Mouse (Mus musculus): ENCODE data around the gene Tmem132d.

Gene Tmem132d

DNA sequence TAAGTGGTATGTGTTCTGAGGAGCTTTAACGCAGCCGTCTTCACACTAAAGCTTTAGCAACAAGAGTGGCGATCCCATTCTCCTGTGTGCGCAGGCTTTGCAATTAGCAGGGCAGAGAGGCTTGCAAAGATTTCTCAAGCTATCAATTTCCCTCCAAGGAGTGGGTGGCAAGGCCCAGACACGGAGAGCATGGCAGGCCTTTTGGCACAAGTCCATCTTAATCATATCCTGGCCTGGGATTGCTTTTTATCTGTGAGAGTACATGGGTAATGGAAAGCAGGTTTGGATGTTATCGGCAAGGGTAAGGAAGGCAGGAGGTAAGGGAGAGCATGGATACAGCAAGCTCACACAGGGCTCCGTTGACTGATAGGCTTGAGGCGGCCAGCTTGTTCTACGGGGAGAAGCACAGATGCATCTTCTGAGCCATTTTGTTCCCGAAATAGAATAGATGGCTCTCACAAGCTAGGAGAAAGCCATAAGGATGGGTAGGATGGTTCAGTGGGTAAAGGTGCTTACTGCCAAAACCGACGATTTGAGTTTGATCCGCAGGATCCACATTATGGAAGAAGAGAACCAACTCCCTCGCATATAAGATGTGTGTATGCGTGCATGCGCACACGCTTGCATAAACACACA is 228.1 kb downstream of the Tmem132d start:
- no peak for DNase-seq

DNA sequence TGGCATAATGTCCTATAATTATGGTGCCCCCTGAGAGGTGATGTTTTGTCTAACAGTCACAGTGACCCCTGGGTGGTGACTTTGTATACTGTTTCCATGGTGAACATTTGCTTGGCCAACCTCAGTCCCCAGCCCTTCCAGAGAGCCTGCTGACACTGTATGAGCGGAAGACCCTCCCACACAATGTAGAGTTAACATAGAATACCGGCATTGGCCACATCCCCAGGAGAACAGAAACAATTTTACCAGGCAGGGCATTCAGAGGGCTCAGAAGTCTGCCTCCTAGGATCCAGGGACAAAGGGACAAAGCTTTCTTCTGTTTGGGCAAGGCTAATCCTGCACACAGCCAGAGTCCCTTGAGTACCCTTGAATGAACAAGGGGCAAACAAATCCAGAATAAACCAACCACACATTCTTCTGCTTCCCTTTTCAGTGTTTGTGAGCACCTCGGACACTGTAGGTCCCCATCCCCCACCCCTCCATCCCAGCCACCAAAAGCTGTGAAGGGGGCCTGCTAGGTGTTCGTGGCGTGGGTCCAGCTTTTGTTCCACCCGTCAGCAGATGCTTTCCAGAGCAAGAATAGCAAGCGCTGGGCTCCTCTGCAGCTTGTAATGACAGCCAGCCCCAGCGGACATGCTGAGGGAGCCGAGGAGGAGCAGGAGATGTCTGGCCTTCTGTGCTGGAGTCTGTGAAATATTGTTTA is 228.8 kb downstream of the Tmem132d start:
- DNase-seq = no peak

GRCm38 (mm10) chr5:128194106-128194505 is 238.8 kb downstream of the Tmem132d start:
- DNase-seq = no peak

GRCm38 (mm10) chr5:128192485-128193055 is 240.3 kb downstream of the Tmem132d start:
- no peak for DNase-seq

DNA sequence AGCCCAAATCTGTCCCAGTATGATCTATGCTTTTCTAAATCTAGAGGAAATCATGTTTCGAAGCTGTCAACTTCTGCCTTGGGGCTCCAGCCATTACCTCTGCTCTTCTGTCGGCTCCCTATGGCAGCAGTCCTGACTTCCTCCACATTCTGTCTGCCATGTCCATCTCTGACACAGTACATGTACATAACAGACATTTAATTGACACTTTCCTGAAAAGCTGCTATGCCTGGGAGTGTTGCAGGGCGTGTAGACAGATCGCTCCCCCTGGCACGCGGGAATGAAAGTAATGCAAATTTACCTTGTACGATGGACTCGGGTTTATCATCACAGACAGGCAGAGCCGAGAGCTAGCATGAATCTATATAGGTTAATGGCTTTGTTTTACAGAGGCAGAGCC is 241.2 kb downstream of the Tmem132d start:
- no peak for DNase-seq

GRCm38 (mm10) chr5:128190243-128190820 is 242.5 kb downstream of the Tmem132d start:
- DNase-seq = no peak

DNA sequence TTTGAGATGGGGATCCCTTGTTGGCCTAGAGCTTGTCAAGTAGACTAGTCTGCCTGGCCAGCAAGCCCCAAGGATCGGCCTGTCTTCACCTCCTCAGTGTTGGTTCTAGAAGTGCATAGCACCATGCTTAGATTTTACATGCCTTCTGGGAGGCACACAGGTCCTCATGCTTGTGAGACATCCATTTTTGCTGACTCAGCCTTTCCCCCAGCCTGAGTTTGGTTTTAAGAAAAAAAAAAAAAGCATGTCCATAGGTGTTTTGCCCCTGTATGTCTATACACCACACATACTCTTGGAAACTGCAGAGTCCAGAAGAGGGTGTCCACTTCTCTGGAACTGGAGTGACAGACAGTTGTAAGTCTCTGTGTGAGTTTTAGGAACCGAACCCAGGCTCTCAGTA is 256.6 kb downstream of the Tmem132d start:
- no peak for DNase-seq

DNA sequence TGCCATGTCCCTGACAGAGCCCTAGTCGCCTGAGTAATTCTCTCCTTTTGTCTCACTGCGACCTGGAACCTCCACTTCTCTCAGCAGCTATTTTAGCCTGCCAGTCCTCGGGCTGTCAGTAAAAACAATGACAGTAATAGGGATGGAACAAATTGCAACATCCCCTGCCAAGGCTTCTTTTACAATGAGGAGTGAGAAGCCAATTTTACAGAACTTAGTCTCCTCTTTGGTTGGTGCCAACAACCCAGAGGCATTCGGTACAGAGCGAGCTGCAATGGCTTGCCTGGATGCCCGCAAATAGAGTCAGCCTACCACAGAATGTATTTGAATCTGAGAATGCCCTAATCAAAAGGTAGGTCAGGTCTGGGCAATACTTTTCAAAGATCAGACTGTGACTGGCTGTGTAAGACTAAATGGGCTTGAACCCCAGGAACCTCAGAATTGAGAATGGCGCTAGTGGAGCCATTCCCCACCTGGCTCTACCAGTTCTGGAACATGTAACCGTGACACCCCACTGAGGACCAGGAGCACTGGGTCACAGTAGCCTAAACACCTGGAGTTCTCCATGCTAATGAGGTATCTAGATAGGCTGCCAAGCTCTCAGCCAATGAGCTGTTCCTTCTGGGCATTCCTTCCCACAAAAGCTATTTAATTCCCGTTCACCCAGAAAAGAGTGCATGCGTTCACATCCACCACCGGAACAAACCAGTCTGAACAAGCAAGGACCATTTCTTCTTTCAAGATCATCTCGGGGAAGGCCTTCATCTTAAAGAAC is 273.8 kb downstream of the Tmem132d start:
- DNase-seq = no peak

DNA sequence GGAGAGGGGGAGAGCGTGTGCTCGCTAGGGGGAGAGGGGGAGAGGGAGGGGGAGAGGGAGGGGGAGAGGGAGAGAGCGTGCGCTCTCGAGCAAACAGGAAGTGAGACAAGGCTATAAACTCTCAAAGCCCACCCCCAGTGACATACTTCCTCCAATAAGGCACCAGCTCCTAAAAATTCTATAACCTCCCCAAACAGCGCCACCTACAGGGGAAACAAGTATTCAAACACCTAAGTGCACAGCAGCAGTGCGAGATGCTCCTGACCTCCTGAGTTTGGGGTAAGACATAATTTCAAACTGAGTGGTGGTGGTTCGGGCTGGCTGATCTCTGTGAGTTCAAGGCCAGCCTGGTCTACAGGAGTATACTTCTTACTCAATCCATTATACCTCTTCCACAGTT is 281.4 kb downstream of the Tmem132d start:
- DNase-seq = no peak

DNA sequence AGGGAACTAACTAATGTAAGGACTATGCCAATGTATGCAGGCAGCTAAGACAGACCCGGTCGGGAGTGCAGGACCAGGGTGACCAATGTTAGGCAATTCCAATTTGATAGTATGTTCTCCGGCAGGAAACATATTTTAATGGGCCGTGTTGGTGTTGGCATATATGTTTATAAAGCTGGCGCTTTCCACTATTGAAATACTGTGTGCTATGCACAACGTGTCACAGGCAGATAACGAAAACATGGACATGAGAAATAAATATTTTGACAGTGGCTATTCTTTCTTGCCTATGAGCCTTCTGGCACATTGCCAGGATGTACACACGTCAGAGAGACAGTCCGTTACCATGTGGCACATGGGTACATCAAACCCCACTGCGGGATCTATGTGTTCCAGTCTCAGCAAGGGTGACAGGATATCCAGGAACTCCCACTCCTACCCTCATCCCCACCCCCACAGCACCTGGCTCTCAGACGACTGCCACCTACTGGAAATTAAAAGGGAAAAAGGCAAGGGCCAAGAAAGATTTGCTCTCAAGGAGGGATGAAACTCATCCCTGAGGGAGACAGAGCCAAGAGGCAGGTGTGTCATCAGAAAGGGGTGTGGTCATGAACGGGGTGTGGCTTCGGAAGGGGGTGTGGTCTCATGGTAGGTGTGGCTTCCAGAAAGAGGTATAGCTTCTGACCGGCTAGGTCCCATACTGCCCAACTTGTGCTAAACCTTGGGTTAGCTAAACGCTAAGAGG is 285.8 kb downstream of the Tmem132d start:
- no peak for DNase-seq

DNA sequence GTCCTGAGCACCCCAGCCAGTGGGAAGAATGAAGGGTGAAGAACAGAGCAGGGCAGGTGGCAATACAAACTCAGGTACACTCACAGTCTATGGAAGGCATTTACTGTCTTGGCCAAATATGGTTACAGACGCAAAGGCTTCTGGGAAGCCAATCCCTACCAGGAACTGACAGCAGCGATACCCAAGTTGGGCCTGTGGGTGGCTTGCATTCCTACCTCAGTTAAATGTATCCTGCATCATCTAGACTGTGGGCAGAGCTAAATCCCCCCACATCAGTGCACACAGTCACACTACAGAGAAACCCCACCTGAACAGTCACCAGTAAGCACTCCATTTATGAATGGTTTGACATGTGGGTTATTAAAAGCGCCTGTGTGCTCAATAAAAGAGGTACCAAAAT is 288.1 kb downstream of the Tmem132d start:
- no peak for DNase-seq

DNA sequence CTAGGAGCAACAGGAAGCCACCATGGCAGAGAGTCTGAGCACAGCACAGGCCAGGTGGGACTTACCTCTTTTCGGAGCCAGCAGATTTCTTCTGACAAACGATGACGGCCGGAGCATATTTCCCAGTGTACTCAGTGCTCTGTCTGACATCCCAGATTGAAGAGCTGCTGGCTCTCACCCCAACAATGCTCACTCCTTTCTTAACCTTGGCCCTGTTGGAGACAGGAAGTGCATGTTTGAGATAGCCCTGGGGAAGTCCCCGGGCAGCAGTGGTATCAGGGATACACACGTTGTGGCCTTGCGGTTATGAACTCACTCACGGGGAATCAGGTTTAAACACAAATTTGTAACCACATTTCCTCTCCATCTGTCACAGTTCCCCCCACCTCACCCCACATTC is 296.1 kb downstream of the Tmem132d start:
- no peak for DNase-seq

GRCm38 (mm10) chr5:128122656-128123055 is 310.2 kb downstream of the Tmem132d start:
- DNase-seq = no peak

DNA sequence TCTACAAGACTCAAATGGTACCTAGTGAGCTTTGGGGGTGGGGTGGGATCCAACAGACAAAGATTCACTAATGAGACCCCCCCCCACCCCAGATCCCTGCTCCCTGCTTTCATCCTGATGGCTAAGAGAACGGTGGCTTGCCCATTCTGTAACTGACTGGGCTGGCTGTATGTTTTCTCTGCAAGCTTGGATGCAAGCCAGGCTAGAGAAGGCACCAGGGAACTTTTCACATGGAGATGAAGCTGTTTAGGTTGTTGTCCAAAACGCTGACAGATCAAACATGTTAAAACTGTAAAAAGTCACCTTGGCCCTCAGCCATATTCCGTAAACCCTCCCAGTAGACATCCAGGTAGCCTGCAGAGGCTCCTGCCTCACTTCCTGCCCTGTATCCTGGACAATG is 313.7 kb downstream of the Tmem132d start:
- no peak for DNase-seq

DNA sequence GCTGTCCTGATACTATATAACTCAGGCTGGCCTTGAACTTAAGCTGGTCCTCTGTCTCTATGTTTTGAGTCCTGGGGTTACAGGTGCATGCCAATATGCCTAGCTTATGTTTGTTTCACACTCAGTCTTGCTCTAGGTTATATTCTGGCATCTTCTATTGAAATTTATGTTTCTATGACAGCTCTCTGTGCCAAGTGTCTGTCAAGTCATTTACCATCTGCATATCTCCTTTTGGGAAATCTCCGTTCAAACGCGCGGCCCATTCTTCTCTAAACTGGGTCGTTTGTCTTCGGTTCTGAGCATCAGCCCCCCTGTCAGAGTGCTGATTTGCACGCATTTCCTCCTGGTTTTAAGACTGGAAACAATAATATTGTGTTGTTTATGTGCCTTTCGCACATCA is 319.8 kb downstream of the Tmem132d start:
- no peak for DNase-seq

DNA sequence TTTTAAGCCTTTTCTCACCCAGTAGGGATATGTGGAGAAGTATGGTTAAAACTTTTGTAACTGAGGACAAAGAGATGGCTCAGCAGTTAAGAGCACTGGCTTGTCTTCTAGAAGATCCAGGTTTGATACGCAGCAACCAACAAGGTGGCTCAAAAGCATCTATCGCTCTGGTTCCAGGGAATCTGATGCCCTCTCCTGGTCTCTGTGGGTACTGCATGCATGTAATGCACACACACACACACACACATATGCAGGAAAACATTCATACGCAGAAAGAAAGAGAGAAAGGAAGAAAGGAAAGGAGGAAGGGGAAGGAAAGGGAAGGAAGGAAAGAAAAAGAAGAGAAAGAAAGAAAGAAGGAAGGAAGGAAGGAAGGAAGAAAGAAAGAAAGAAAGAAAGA is 320.4 kb downstream of the Tmem132d start:
- no peak for DNase-seq

DNA sequence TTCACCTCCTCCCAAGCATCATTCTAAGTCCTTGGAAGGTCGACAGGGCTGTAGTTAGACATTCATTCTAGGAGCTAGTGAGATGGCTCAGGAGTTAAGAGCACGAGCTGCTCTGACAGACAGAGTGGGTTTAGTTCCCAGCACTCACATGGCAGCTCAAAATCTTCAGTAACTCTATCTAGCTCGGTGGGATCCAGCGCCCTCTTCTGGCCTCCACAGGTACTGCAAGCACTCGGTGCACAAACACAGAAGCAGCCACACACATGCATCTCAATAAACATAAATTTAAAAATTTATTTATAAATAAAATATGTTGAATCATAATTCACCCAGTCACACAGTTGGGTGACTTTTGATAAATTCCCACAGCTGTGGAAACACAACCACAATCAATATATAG is 321.2 kb downstream of the Tmem132d start:
- DNase-seq = no peak

DNA sequence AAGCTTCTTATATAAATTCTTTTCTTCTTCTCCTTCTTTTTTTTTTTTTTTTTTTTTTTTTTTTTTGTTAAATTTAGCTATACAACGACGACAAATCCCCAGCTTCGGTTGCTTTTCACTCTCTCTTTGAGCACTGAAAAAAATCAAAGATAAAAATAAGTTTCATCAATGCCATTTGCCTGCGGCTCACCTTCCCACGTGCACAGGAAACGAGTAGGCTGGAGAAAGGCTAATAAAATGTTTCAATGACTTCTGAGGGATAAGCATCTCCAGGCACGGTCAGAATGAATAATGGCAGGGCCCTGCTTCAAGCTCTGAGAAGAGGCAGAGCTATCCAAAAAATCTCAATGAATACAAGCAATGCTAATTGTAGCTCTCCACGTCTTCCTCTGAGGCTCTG is 330.3 kb downstream of the Tmem132d start:
- DNase-seq = no peak

DNA sequence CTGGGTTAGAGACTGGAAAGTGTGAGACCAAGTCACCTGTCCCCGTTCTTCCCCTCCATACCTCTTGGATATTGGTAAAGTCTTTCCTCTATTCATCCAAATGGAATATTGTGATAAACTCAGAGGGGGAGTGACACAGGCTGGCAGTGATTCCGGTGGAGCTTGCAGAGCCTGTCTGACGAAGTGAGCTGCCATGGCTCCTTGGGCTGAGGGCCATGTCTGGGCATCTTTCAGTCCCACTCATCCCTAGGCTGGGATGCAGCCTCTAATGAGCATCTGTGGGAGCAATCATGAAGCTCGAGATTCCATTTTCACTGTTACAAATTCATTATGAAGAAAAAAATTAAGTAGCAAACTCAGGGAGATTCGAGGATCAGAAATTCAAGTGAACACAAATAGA is 332.5 kb downstream of the Tmem132d start:
- DNase-seq = no peak

GRCm38 (mm10) chr5:128099439-128099838 is 333.4 kb downstream of the Tmem132d start:
- DNase-seq = no peak

DNA sequence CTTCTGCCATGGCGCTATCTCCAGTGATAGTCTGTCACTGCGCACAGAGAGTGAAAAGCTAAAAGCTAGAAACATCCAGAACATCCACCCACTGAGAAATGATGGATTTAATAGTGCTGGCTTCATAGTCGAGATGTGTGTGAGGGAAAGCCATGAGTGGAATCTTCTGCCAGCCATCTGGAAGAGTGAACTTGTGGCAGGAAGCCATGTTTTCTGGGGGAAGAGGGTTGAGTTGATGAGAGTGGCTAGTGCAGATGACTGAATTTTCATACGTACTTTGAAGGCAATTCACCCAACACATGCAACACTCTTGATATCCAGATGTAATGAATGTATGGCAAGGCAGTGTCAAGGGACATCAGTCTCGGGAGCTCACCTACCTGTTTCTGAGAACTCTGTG is 342.3 kb downstream of the Tmem132d start:
- DNase-seq = no peak

DNA sequence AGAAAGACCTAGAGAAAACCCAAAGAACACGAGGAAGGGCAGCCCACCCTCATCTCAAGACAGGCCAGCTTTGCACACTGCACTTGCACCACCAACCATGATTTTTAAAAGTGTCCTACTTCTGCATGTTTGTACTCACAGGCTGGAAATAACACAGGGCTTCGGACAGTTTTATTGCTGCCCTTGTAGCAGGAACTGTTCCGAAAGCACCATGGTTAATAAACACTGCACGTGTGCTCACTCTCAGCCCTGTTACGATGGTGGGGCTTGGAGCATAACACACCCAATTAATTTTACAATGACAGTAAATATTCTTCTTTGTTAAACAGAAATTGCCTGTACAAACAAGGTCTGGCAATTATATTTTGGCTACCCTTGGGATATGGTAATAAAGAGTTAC is 357.4 kb downstream of the Tmem132d start:
- no peak for DNase-seq

DNA sequence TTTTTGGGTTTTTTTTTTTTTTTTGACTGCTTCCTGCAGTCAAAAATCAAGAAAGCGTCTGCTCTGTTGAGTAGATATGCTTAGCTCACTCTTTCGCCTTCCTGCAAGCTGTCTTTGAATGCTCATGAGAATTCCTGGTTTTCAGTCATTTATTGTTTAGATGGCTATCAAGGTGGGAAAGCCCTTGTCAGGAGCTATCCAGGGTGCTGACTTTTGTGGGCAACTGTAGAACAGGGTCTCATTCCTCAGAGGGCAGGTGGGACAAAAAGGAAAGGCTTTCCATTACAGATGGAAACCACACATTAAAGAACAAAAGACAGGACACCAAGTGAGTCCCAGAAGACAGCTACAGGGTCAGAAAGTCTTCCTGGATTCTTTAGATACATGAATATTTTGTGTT is 360.3 kb downstream of the Tmem132d start:
- no peak for DNase-seq
